Mouse (Mus musculus) liver, embryonic 15.5 days (tissue): Measurements from ENCODE around the gene Phtf1. TPM values are rescaled to one million over a fixed set of nuclear protein-coding genes. Genes with fewer than 3 reads are reported as not detected.

Experiments
- ATAC-seq: fragments of 200-750 bp; cut with Nextera tagmentation; 2 replicates; pipeline ENCODE4 v1.8.0; 2017; ENCODE audit warnings: moderate number of reproducible peaks, mild to moderate bottlenecking, moderate library complexity; ENCODE audit not compliant: insufficient read depth
- H3K27ac ChIP-seq: fragments of 300-500 bp; sonication (generic); replicated peaks from 2 replicates; pipeline ENCODE4 v1.5.1; 2015; ENCODE audit warnings: mild to moderate bottlenecking, inconsistent platforms
- H3K27me3 ChIP-seq: fragments of 300-500 bp; sonication (generic); 2 replicates; pipeline ENCODE4 v1.6.1; 2015; ENCODE audit warnings: mild to moderate bottlenecking, inconsistent platforms
- H3K36me3 ChIP-seq: fragments of 300-500 bp; sonication (generic); replicated peaks from 2 replicates; pipeline ENCODE4 v1.6.1; 2015; ENCODE audit warnings: moderate library complexity, mild to moderate bottlenecking, inconsistent platforms
- H3K4me1 ChIP-seq: fragments of 300-500 bp; sonication (generic); replicated peaks from 2 replicates; pipeline ENCODE4 v1.6.1; 2015; ENCODE audit warnings: inconsistent platforms
- H3K4me2 ChIP-seq: fragments of 300-500 bp; sonication (generic); 2 replicates; pipeline ENCODE4 v1.6.1; 2015; ENCODE audit warnings: moderate library complexity, mild to moderate bottlenecking, inconsistent platforms
- H3K4me3 ChIP-seq: fragments of 300-500 bp; sonication (generic); replicated peaks from 2 replicates; pipeline ENCODE4 v1.5.1; 2015; ENCODE audit warnings: mild to moderate bottlenecking, inconsistent platforms
- H3K9ac ChIP-seq: fragments of 300-500 bp; sonication (generic); 2 replicates; pipeline ENCODE4 v1.6.1; 2015; ENCODE audit warnings: moderate library complexity, mild to moderate bottlenecking, inconsistent platforms
- H3K9me3 ChIP-seq: fragments of 300-500 bp; sonication (generic); replicated peaks from 2 replicates; pipeline ENCODE4 v1.6.1; 2016; ENCODE audit warnings: inconsistent platforms
- WGBS: fragments of 180-500 bp; shearing (Covaris S2); methylation state at CpG from one replicate; pipeline ENCODE4 v1.1.7; 2015; ENCODE audit warnings: mixed read lengths; ENCODE audit not compliant: insufficient replicate concordance; 5-methylcytosine and 5-hydroxymethylcytosine counted together
- polyA plus RNA-seq: library from polyadenylated mRNA; unstranded; fragments of >200 nt; fragmentation: Nextera tagmentation; extraction: Ambion mirVana; gene quantifications from 2 replicates; pipeline ENCODE4 v1.2.1, GENCODE M21; 2015

The Phtf1 gene
- polyA plus RNA-seq, 1 experiment from 2014 or later = 4.7 TPM

DNA sequence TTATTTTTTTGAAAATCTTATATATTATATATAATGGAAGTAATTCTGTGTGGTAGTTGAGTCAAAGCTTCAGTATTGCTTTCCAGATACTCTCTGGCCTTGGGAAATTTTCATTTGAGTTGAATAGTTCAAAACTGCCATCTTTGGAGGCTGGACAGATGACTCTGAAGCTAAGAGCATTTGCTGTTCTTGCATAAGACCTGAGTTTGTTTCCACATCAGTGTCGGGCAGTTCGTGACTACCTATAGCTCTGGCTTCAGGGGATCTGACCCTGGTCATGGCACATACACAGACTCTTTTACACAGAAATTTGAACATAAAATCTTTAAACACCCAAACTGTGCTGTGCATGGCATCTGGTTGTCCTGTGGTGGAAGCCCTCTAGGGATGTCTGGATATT, 17.3 kb downstream of the Phtf1 start:
- H3K4me2 ChIP-seq = no peak overlapping the region
- no peaks in the 10 kb centered on the region for H3K9me3 ChIP-seq
- WGBS = 79% methylated on average over 2 of the region's 2 CpGs

GRCm38 (mm10) chr3:103987831-103988432, 20.0 kb downstream of the Phtf1 start:
- H3K4me1 ChIP-seq = no peaks in the 10 kb centered on the region
- no peak overlapping the region for H3K27ac ChIP-seq
- no peak overlapping the region for H3K9ac ChIP-seq
- WGBS = 64% methylated on average over 5 of the region's 5 CpGs
- no peaks in the 10 kb centered on the region for H3K9me3 ChIP-seq
- peaks cover 27% of the 10 kb centered on the region for H3K36me3 ChIP-seq
- H3K4me3 ChIP-seq = no peak overlapping the region
- no peak for ATAC-seq
- H3K4me2 ChIP-seq = no peak overlapping the region
- no peaks in the 10 kb centered on the region for H3K27me3 ChIP-seq

More for the DNA sequence above, 17.3 kb downstream of the Phtf1 start:
- Histone ChIP-seq H3K4me3 (no peak overlapping the region), H3K4me1 (no peaks in the 10 kb centered on the region), H3K27ac (no peak overlapping the region), H3K9ac (no peak overlapping the region), H3K36me3 (peaks cover 11% of the 10 kb centered on the region; the same call in 1 of the 2 replicates), H3K27me3 (no peaks in the 10 kb centered on the region)
- ATAC-seq = no peak

DNA sequence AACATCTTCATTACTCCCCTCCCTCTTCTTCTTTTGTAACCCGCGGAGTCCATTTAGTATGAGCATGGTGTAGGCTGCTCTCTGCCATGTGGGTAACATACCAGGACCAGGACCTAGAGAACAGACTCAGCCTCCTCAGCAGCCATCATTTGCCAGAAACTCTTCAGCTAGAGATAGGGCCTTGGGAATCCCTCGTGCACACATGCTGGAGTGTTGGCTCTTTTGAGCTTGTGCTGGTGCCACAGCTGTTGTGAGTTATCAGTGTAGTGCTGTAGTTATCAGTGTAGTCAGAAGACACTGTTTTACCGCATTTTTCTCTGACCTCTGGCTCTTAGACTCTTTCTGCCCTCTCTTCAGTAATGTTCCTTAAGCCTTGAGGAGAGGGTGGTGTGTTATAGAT, 21.4 kb downstream of the Phtf1 start:
- Histone ChIP-seq H3K4me3 (no peak overlapping the region), H3K36me3 (peaks cover 30% of the 10 kb centered on the region), H3K9me3 (no peaks in the 10 kb centered on the region), H3K9ac (no peak overlapping the region), H3K27me3 (no peaks in the 10 kb centered on the region), H3K27ac (no peak overlapping the region), H3K4me2 (no peak overlapping the region), H3K4me1 (no peaks in the 10 kb centered on the region)
- no peak for ATAC-seq
- WGBS = 59% methylated on average over 4 of the region's 4 CpGs

DNA sequence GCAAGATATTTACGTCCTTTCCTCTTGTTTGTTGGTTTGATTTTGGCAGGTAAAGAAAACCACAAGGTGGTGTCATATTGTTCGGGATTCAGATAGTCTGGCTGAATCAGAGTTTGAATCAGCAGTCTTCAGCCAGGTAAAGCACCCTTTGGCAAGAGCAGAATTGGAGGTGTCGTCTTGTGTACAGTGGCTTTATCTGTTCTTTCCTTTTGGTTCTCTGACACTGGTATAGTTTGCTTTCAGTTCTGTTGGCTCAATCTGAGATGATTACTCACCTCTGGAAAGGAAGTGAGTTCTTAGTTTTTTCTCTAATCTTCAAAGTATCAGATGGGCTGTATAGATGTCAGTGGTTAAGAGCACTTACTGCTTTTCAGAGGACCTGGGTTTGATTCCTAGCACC, 23.4 kb downstream of the Phtf1 start:
- H3K9me3 ChIP-seq = no peaks in the 10 kb centered on the region
- H3K9ac ChIP-seq = no peak overlapping the region
- H3K4me2 ChIP-seq = no peak overlapping the region
- H3K4me3 ChIP-seq = no peak overlapping the region
- no peak overlapping the region for H3K27ac ChIP-seq
- no peaks in the 10 kb centered on the region for H3K4me1 ChIP-seq
- no peak for ATAC-seq
- H3K27me3 ChIP-seq = no peaks in the 10 kb centered on the region
- WGBS = 78% methylated on average over 3 of the region's 3 CpGs
- peaks cover 30% of the 10 kb centered on the region for H3K36me3 ChIP-seq

DNA sequence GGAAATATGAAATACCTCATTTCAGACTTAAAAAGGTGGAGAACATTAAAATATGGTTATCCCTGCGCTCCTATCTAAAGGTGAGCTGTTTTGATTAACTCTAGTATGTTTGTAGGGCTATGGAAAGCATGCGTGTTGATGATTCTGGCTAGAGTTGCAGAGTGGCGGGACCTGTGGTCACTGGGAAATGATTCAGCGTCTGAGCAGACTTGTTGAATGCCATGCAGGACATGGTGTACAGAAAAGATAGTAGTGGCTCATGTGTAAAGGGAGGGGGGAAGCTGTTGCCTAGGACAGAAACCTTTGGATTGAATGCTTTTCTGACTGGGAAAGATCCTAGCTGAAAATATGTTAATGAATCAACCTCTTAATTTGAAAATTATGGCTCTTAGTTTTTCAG, 30.8 kb downstream of the Phtf1 start:
- 49% methylated on average over 4 of the region's 4 CpGs for WGBS
- H3K9ac ChIP-seq = no peak overlapping the region
- no peak for ATAC-seq
- peaks cover 24% of the 10 kb centered on the region; the same call in 1 of the 2 replicates for H3K36me3 ChIP-seq
- H3K4me2 ChIP-seq = no peak overlapping the region
- no peaks in the 10 kb centered on the region for H3K27me3 ChIP-seq
- no peaks in the 10 kb centered on the region for H3K9me3 ChIP-seq
- no peaks in the 10 kb centered on the region for H3K4me1 ChIP-seq
- no peak overlapping the region for H3K4me3 ChIP-seq
- H3K27ac ChIP-seq = no peak overlapping the region

GRCm38 (mm10) chr3:104006896-104007466, 39.1 kb downstream of the Phtf1 start:
- Histone ChIP-seq H3K9ac (no peak overlapping the region), H3K27ac (no peak overlapping the region), H3K4me2 (no peak overlapping the region), H3K36me3 (peaks cover 34% of the 10 kb centered on the region), H3K4me3 (no peak overlapping the region), H3K27me3 (no peaks in the 10 kb centered on the region), H3K4me1 (no peaks in the 10 kb centered on the region), H3K9me3 (no peaks in the 10 kb centered on the region)
- ATAC-seq = no peak
- WGBS = 84% methylated on average over 8 of the region's 8 CpGs

- 89% methylated on average over 8 of the region's 8 CpGs for WGBS
- Histone ChIP-seq H3K9ac (no peak overlapping the region), H3K4me1 (no peaks in the 10 kb centered on the region), H3K9me3 (no peaks in the 10 kb centered on the region), H3K36me3 (peaks cover 32% of the 10 kb centered on the region), H3K27me3 (no peaks in the 10 kb centered on the region), H3K27ac (no peak overlapping the region), H3K4me3 (no peak overlapping the region), H3K4me2 (no peak overlapping the region)
- ATAC-seq = no peak
Measured at GRCm38 (mm10) chr3:104007479-104007878, 39.6 kb downstream of the Phtf1 start.

DNA sequence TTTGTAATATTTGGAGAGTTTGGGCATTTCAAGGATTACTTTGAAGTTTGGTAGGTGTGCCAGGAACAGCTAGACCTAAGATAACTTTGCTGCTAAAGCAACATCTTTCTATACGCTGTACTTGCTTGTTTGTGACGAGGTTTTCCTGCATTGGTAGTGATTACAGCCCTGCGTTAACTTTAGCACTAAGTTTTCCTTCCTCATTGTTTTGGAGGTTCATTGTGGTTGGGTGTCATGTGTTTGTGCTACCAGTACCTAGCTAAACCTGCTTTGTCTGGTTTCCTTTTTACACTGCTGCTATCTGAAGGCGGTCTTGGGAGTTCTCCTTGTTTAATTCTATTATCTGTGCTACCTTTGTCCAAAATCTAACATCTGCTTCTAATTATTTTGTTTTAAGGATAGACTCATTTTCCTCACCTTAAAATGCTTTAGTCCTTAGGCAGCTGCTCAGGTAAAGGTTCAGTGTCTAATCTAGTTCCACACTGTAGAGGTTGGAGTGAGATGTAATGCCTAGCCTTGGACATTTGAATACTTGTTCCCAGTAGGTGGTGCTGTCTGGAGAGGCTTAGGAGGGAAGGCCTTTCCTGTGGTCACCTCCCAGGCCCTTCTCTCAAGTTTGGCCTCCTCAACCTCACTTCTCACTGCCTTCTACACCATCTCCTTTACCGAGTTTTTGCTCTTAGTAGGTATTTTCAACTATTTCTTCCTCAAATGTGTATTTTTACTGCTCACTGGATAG, 42.2 kb downstream of the Phtf1 start:
- Histone ChIP-seq H3K36me3 (peaks cover 27% of the 10 kb centered on the region), H3K27ac (no peak overlapping the region), H3K4me3 (no peak overlapping the region), H3K27me3 (no peaks in the 10 kb centered on the region), H3K4me2 (no peak overlapping the region), H3K9me3 (no peaks in the 10 kb centered on the region), H3K4me1 (no peaks in the 10 kb centered on the region), H3K9ac (no peak overlapping the region)
- 71% methylated on average over 5 of the region's 5 CpGs for WGBS
- ATAC-seq = no peak

- no peak overlapping the region for H3K27ac ChIP-seq
- no peaks in the 10 kb centered on the region for H3K9me3 ChIP-seq
- ATAC-seq = no peak
- no peaks in the 10 kb centered on the region for H3K4me1 ChIP-seq
- no peak overlapping the region for H3K9ac ChIP-seq
- H3K27me3 ChIP-seq = no peaks in the 10 kb centered on the region
- H3K4me2 ChIP-seq = no peak overlapping the region
- H3K36me3 ChIP-seq = peaks cover 30% of the 10 kb centered on the region
- no peak overlapping the region for H3K4me3 ChIP-seq
- WGBS = 49% methylated on average over 2 of the region's 2 CpGs
Measured at GRCm38 (mm10) chr3:104011972-104012371, 44.1 kb downstream of the Phtf1 start.

DNA sequence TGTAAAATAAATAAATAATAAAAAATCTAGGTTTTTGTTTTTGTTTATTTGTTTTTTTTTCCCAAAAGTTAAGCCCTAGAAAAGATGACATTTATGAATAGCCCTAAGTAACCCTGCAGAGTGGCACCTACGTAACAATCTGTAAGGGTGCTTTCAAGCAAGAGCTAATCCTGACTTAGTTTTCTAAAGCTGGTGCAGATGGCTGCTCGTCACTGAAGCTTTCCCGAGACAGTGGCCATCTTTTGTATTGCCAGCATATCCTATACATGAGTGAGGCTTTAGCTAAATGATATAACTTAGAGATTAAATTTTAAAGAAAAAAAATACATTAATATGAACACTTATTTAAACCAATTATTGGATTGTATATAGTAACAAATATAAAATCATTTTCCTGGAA, 50.0 kb downstream of the Phtf1 start:
- H3K27ac ChIP-seq = no peak overlapping the region
- ATAC-seq = no peak
- H3K4me2 ChIP-seq = no peak overlapping the region
- H3K27me3 ChIP-seq = no peaks in the 10 kb centered on the region
- 75% methylated on average over 3 of the region's 3 CpGs for WGBS
- no peaks in the 10 kb centered on the region for H3K4me1 ChIP-seq
- H3K9me3 ChIP-seq = no peaks in the 10 kb centered on the region
- H3K36me3 ChIP-seq = peaks cover 27% of the 10 kb centered on the region
- H3K9ac ChIP-seq = no peak overlapping the region
- H3K4me3 ChIP-seq = no peak overlapping the region

- Histone ChIP-seq H3K27me3 (no peaks in the 10 kb centered on the region), H3K9ac (no peak overlapping the region), H3K36me3 (peaks cover 25% of the 10 kb centered on the region), H3K4me3 (no peak overlapping the region), H3K9me3 (no peaks in the 10 kb centered on the region), H3K4me1 (no peaks in the 10 kb centered on the region), H3K4me2 (no peak overlapping the region), H3K27ac (no peak overlapping the region)
- WGBS = 51% methylated on average over 4 of the region's 4 CpGs
- no peak for ATAC-seq
Measured at GRCm38 (mm10) chr3:104019453-104019852, 51.5 kb downstream of the Phtf1 start.
